Mouse (Mus musculus) liver, embryonic 14.5 days (tissue): ENCODE results near the gene Zfp146. TPM values are rescaled to one million over a fixed set of nuclear protein-coding genes. Genes with fewer than 3 reads are reported as not detected.
"Not testable (repeated sequence)": the region's sequence is repeated elsewhere in the genome, so short reads cannot be mapped to it uniquely, and the experiment has no call there.

Source experiments
- ATAC-seq: fragments of 200-750 bp; cut with Nextera tagmentation; 2 replicates; pipeline ENCODE4 v1.8.0; 2017; ENCODE audit warnings: moderate number of reproducible peaks, mild to moderate bottlenecking, moderate library complexity; ENCODE audit not compliant: insufficient read depth
- DNase-seq, 3 experiments: peaks; one replicate each; pipeline ENCODE4 v3.0.0-alpha.2; 2012 to 2013; ENCODE audit warnings: low read depth in 3 of 3, low spot score in 3 of 3
- H3K27ac ChIP-seq: fragments of 300-500 bp; sonication (generic); 2 replicates; pipeline ENCODE4 v1.5.1; 2014; ENCODE audit warnings: moderate library complexity, mild to moderate bottlenecking, control low read depth, inconsistent platforms
- H3K27me3 ChIP-seq: fragments of 300-500 bp; sonication (generic); 2 replicates; pipeline ENCODE4 v1.6.1; 2014; ENCODE audit warnings: mild to moderate bottlenecking, low read length, moderate library complexity; ENCODE audit not compliant: control insufficient read depth, insufficient read depth
- H3K36me3 ChIP-seq: fragments of 300-500 bp; sonication (generic); replicated peaks from 2 replicates; pipeline ENCODE4 v1.6.1; 2014; ENCODE audit warnings: low read depth; ENCODE audit not compliant: control insufficient read depth, insufficient read depth
- H3K4me1 ChIP-seq, 2 experiments: fragments of 200-500 bp in 1 of 2; fragments of 300-500 bp in 1 of 2; sonication (generic) in 1 of 2; replicated peaks; 2 replicates each; pipeline ENCODE4 v1.6.1; 2012 to 2014; ENCODE audit warnings: antibody characterized with exemption in 1 of 2, inconsistent platforms in 1 of 2, low read length in 1 of 2; ENCODE audit not compliant: control insufficient read depth in 2 of 2, insufficient read depth in 2 of 2
- H3K4me2 ChIP-seq: fragments of 300-500 bp; sonication (generic); 2 replicates; pipeline ENCODE4 v1.6.1; 2014; ENCODE audit warnings: low read depth, mild to moderate bottlenecking, control low read depth, moderate library complexity
- H3K4me3 ChIP-seq, 2 experiments: fragments of 200-500 bp in 1 of 2; fragments of 300-500 bp in 1 of 2; sonication (generic) in 1 of 2; 2 replicates each; pipeline ENCODE4 v1.5.1; 2012 to 2014; ENCODE audit warnings: low read depth in 2 of 2, low read length in 2 of 2, mild to moderate bottlenecking in 2 of 2, control low read depth in 1 of 2, inconsistent platforms in 1 of 2, moderate library complexity in 1 of 2; ENCODE audit not compliant: insufficient read depth in 1 of 2
- H3K9ac ChIP-seq: fragments of 300-500 bp; sonication (generic); replicated peaks from 2 replicates; pipeline ENCODE4 v1.6.1; 2014; ENCODE audit warnings: mild to moderate bottlenecking, control low read depth, moderate library complexity
- H3K9me3 ChIP-seq: fragments of 300-500 bp; sonication (generic); 2 replicates; pipeline ENCODE4 v1.6.1; 2016; ENCODE audit warnings: low read length, mixed read lengths; ENCODE audit not compliant: control insufficient read depth
- CTCF ChIP-seq: IDR thresholded peaks from 2 replicates; pipeline ENCODE4 v1.5.1; 2016; ENCODE audit warnings: antibody characterized with exemption, low read depth, control low read depth
- EP300 ChIP-seq: IDR thresholded peaks from 2 replicates; pipeline ENCODE4 v1.6.1; 2016; ENCODE audit warnings: antibody characterized with exemption, low read depth
- WGBS: fragments of 180-500 bp; shearing (Covaris S2); extraction: QIAGEN DNeasy Blood & Tissue Kit; methylation state at CpG from one replicate; pipeline ENCODE4 v1.1.7; 2014; ENCODE audit not compliant: insufficient replicate concordance; 5-methylcytosine and 5-hydroxymethylcytosine counted together
- polyA plus RNA-seq, 2 experiments: library from polyadenylated mRNA; depleted of rRNA in 1 of 2; stranded (reverse) in 1 of 2; unstranded in 1 of 2; fragments of >200 nt; fragmentation: Nextera tagmentation in 1 of 2; extraction: Ambion mirVana in 1 of 2; gene quantifications; 2 replicates each; pipeline versions ENCODE4 v1.2.1 to v1.2.3; 2012 to 2014

The Zfp146 gene
- polyA plus RNA-seq, 2 experiments: 4.4 to 20.8 TPM

- 6% methylated on average over 15 of the region's 15 CpGs for WGBS
- Histone ChIP-seq H3K4me2 (peak overlapping the region; percentile 87), H3K9me3 (no peaks in the 10 kb centered on the region), H3K27me3 (no peaks in the 10 kb centered on the region), H3K4me3 (peak overlapping the region; percentile 73 to 92), H3K4me1 (peaks cover 0 to 3% of the 10 kb centered on the region in 2 experiments; a peak in 1 of 4 replicates), H3K36me3 (no peaks in the 10 kb centered on the region), H3K9ac (peak overlapping the region; percentile 83), H3K27ac (no peak overlapping the region)
- TF ChIP-seq CTCF (no peak), EP300 (no peak)
- DNase-seq (no peak), ATAC-seq (no peak)
These were observed 47.4 kb downstream of the Zfp146 start for GRCm38 (mm10) chr7:30122188-30122530.

- Histone ChIP-seq H3K4me2 (peak within 1 kb of the TSS; percentile 87), H3K9ac (peak within 1 kb of the TSS; percentile 83), H3K27me3 (no peaks in the 10 kb centered on the region), H3K9me3 (no peaks in the 10 kb centered on the region), H3K4me1 (peaks cover 0 to 3% of the 10 kb centered on the region in 2 experiments; a peak in 1 of 4 replicates), H3K4me3 (peak within 1 kb of the TSS; percentile 73 to 92), H3K27ac (peak within 1 kb of the TSS; percentile 36), H3K36me3 (no peaks in the 10 kb centered on the region)
- peak; percentile 91 for ATAC-seq
- DNase-seq: peak; percentile 64 to 72 (median 66)
- no peak for TF ChIP-seq EP300
- TF ChIP-seq CTCF: 0 out of 2 replicates have a peak, but pooled peaks have one; percentile 21
- under 1% methylated on average over 61 of the region's 61 CpGs for WGBS
These were observed 48.0 kb downstream of the Zfp146 start, which contains the start of gene Zfp382 for GRCm38 (mm10) chr7:30121308-30122187. Gene Zfp382, plus strand, starts transcription at chr7:30121942.

- 83% methylated on average over 12 of the region's 12 CpGs for WGBS
- peak in 1 of 3 experiments; percentile 29 for DNase-seq
- not testable (repeated sequence) for H3K4me1 ChIP-seq, ATAC-seq, H3K9ac ChIP-seq, H3K27ac ChIP-seq, H3K4me2 ChIP-seq, H3K4me3 ChIP-seq, H3K27me3 ChIP-seq, H3K36me3 ChIP-seq, H3K9me3 ChIP-seq
These were observed 51.6 kb downstream of the Zfp146 start for GRCm38 (mm10) chr7:30117935-30118334.

GRCm38 (mm10) chr7:30116076-30116475, 53.5 kb downstream of the Zfp146 start:
- H3K36me3 ChIP-seq: no peaks in the 10 kb centered on the region
- DNase-seq: no peak
- no peak for TF ChIP-seq CTCF
- no peak for TF ChIP-seq EP300
- no peaks in the 10 kb centered on the region for H3K4me1 ChIP-seq
- no peaks in the 10 kb centered on the region for H3K9me3 ChIP-seq
- no peak for ATAC-seq
- H3K4me3 ChIP-seq: no peak overlapping the region
- no peak overlapping the region for H3K4me2 ChIP-seq
- H3K27ac ChIP-seq: no peak overlapping the region
- no peak overlapping the region for H3K9ac ChIP-seq
- H3K27me3 ChIP-seq: no peaks in the 10 kb centered on the region
- WGBS: 80% methylated on average over 5 of the region's 5 CpGs

Other genes starting within 250 kb of the Zfp146 start
- gene Zfp74, start 215.7 kb downstream of the Zfp146 start, polyA plus RNA-seq (2012; rRNA removed): 1.5 and 1.7 TPM in 2 replicates
- 0.85 and 1.8 TPM in 2 replicates for gene Zfp74, start 215.7 kb downstream of the Zfp146 start, polyA plus RNA-seq (2014; fragmentation: Nextera tagmentation; extraction: Ambion mirVana)
- 4.5 and 6.1 TPM in 2 replicates for gene Zfp568, start 185.8 kb downstream of the Zfp146 start, polyA plus RNA-seq (2012; rRNA removed)
- gene Zfp568, start 185.8 kb downstream of the Zfp146 start, polyA plus RNA-seq (2014; fragmentation: Nextera tagmentation; extraction: Ambion mirVana): 7.0 and 8.2 TPM in 2 replicates
- 0.24 and 0.38 TPM in 2 replicates for gene Zfp14, start 118.4 kb downstream of the Zfp146 start, polyA plus RNA-seq (2012; rRNA removed)
- 0.21 and 0.27 TPM in 2 replicates for gene Zfp14, start 118.4 kb downstream of the Zfp146 start, polyA plus RNA-seq (2014; fragmentation: Nextera tagmentation; extraction: Ambion mirVana)
- gene Zfp82, start 96.8 kb downstream of the Zfp146 start, polyA plus RNA-seq (2012; rRNA removed): 0.22 and 0.50 TPM in 2 replicates
- gene Zfp82, start 96.8 kb downstream of the Zfp146 start, polyA plus RNA-seq (2014; fragmentation: Nextera tagmentation; extraction: Ambion mirVana): 1.2 and 1.8 TPM in 2 replicates
- gene Gm26920, start 79.3 kb downstream of the Zfp146 start, polyA plus RNA-seq (2012; rRNA removed): 0.13 TPM in 1 of 2 replicates, not detected in the other
- 0.23 TPM in 1 of 2 replicates, not detected in the other for gene Gm26920, start 79.3 kb downstream of the Zfp146 start, polyA plus RNA-seq (2014; fragmentation: Nextera tagmentation; extraction: Ambion mirVana)
- gene Zfp566, start 79.2 kb downstream of the Zfp146 start, polyA plus RNA-seq (2012; rRNA removed): 0.54 and 1.8 TPM in 2 replicates
- 1.3 and 1.5 TPM in 2 replicates for gene Zfp566, start 79.2 kb downstream of the Zfp146 start, polyA plus RNA-seq (2014; fragmentation: Nextera tagmentation; extraction: Ambion mirVana)
- 3.7 and 4.8 TPM in 2 replicates for gene Zfp260, start 75.0 kb downstream of the Zfp146 start, polyA plus RNA-seq (2012; rRNA removed)
- gene Zfp260, start 75.0 kb downstream of the Zfp146 start, polyA plus RNA-seq (2014; fragmentation: Nextera tagmentation; extraction: Ambion mirVana): 11.9 and 12.6 TPM in 2 replicates
- gene Zfp382, start 47.8 kb downstream of the Zfp146 start, polyA plus RNA-seq (2012; rRNA removed): 0.26 and 0.66 TPM in 2 replicates
- 0.32 and 1.5 TPM in 2 replicates for gene Zfp382, start 47.8 kb downstream of the Zfp146 start, polyA plus RNA-seq (2014; fragmentation: Nextera tagmentation; extraction: Ambion mirVana)
- 3.5 TPM in 2 replicates for gene Cox7a1, start 14.4 kb upstream of the Zfp146 start, polyA plus RNA-seq (2012; rRNA removed)
- gene Cox7a1, start 14.4 kb upstream of the Zfp146 start, polyA plus RNA-seq (2014; fragmentation: Nextera tagmentation; extraction: Ambion mirVana): 5.5 and 7.0 TPM in 2 replicates
- 122 and 167 TPM in 2 replicates for gene Capns1, start 29.1 kb upstream of the Zfp146 start, polyA plus RNA-seq (2012; rRNA removed)
- gene Capns1, start 29.1 kb upstream of the Zfp146 start, polyA plus RNA-seq (2014; fragmentation: Nextera tagmentation; extraction: Ambion mirVana): 29.3 and 31.2 TPM in 2 replicates
- 71.8 and 72.4 TPM in 2 replicates for gene Polr2i, start 62.2 kb upstream of the Zfp146 start, polyA plus RNA-seq (2012; rRNA removed)
- 59.2 and 61.1 TPM in 2 replicates for gene Polr2i, start 62.2 kb upstream of the Zfp146 start, polyA plus RNA-seq (2014; fragmentation: Nextera tagmentation; extraction: Ambion mirVana)
- 13.1 and 24.4 TPM in 2 replicates for gene Tbcb, start 62.5 kb upstream of the Zfp146 start, polyA plus RNA-seq (2012; rRNA removed)
- 44.8 and 47.1 TPM in 2 replicates for gene Tbcb, start 62.5 kb upstream of the Zfp146 start, polyA plus RNA-seq (2014; fragmentation: Nextera tagmentation; extraction: Ambion mirVana)
- not detected in 2 replicates for gene Ovol3, start 66.0 kb upstream of the Zfp146 start, polyA plus RNA-seq (2012; rRNA removed)
- not detected in 2 replicates for gene Ovol3, start 66.0 kb upstream of the Zfp146 start, polyA plus RNA-seq (2014; fragmentation: Nextera tagmentation; extraction: Ambion mirVana)
- 0.03 TPM in 1 of 2 replicates, not detected in the other for gene Thap8, start 110.3 kb upstream of the Zfp146 start, polyA plus RNA-seq (2012; rRNA removed)
- not detected in 2 replicates for gene Thap8, start 110.3 kb upstream of the Zfp146 start, polyA plus RNA-seq (2014; fragmentation: Nextera tagmentation; extraction: Ambion mirVana)
- gene Wdr62, start 110.7 kb upstream of the Zfp146 start, polyA plus RNA-seq (2012; rRNA removed): 12.4 and 14.0 TPM in 2 replicates
- gene Wdr62, start 110.7 kb upstream of the Zfp146 start, polyA plus RNA-seq (2014; fragmentation: Nextera tagmentation; extraction: Ambion mirVana): 7.5 and 8.8 TPM in 2 replicates
- gene Clip3, start 122.0 kb upstream of the Zfp146 start, polyA plus RNA-seq (2012; rRNA removed): 1.0 and 2.1 TPM in 2 replicates
- 0.71 and 0.86 TPM in 2 replicates for gene Clip3, start 122.0 kb upstream of the Zfp146 start, polyA plus RNA-seq (2014; fragmentation: Nextera tagmentation; extraction: Ambion mirVana)
- gene Alkbh6, start 139.0 kb upstream of the Zfp146 start, polyA plus RNA-seq (2012; rRNA removed): 13.8 and 18.6 TPM in 2 replicates
- 16.0 and 19.5 TPM in 2 replicates for gene Alkbh6, start 139.0 kb upstream of the Zfp146 start, polyA plus RNA-seq (2014; fragmentation: Nextera tagmentation; extraction: Ambion mirVana)
- 11.1 and 12.0 TPM in 2 replicates for gene Syne4, start 145.1 kb upstream of the Zfp146 start, polyA plus RNA-seq (2012; rRNA removed)
- gene Syne4, start 145.1 kb upstream of the Zfp146 start, polyA plus RNA-seq (2014; fragmentation: Nextera tagmentation; extraction: Ambion mirVana): 7.0 and 7.6 TPM in 2 replicates
- gene E130208F15Rik, start 152.0 kb upstream of the Zfp146 start, polyA plus RNA-seq (2012; rRNA removed): 0.11 and 0.19 TPM in 2 replicates
- not detected in 2 replicates for gene E130208F15Rik, start 152.0 kb upstream of the Zfp146 start, polyA plus RNA-seq (2014; fragmentation: Nextera tagmentation; extraction: Ambion mirVana)
- 3.8 and 5.1 TPM in 2 replicates for gene Sdhaf1, start 154.1 kb upstream of the Zfp146 start, polyA plus RNA-seq (2012; rRNA removed)
- 6.7 and 7.0 TPM in 2 replicates for gene Sdhaf1, start 154.1 kb upstream of the Zfp146 start, polyA plus RNA-seq (2014; fragmentation: Nextera tagmentation; extraction: Ambion mirVana)
- 1.4 and 1.7 TPM in 2 replicates for gene Lrfn3, start 193.0 kb upstream of the Zfp146 start, polyA plus RNA-seq (2012; rRNA removed)
- gene Lrfn3, start 193.0 kb upstream of the Zfp146 start, polyA plus RNA-seq (2014; fragmentation: Nextera tagmentation; extraction: Ambion mirVana): 0.79 and 1.2 TPM in 2 replicates
- 78.3 and 95.0 TPM in 2 replicates for gene Tyrobp, start 244.0 kb upstream of the Zfp146 start, polyA plus RNA-seq (2012; rRNA removed)
- gene Tyrobp, start 244.0 kb upstream of the Zfp146 start, polyA plus RNA-seq (2014; fragmentation: Nextera tagmentation; extraction: Ambion mirVana): 105 and 113 TPM in 2 replicates